Mouse (Mus musculus) right cerebral cortex, adult 2 months (tissue): ENCODE results near the gene Erh.

Experiments
- DNase-seq, 2 experiments: peaks; one replicate each; pipeline ENCODE4 v3.0.0; 2021 to 2022; ENCODE audit warnings: low spot score in 2 of 2

Erh gene

DNA sequence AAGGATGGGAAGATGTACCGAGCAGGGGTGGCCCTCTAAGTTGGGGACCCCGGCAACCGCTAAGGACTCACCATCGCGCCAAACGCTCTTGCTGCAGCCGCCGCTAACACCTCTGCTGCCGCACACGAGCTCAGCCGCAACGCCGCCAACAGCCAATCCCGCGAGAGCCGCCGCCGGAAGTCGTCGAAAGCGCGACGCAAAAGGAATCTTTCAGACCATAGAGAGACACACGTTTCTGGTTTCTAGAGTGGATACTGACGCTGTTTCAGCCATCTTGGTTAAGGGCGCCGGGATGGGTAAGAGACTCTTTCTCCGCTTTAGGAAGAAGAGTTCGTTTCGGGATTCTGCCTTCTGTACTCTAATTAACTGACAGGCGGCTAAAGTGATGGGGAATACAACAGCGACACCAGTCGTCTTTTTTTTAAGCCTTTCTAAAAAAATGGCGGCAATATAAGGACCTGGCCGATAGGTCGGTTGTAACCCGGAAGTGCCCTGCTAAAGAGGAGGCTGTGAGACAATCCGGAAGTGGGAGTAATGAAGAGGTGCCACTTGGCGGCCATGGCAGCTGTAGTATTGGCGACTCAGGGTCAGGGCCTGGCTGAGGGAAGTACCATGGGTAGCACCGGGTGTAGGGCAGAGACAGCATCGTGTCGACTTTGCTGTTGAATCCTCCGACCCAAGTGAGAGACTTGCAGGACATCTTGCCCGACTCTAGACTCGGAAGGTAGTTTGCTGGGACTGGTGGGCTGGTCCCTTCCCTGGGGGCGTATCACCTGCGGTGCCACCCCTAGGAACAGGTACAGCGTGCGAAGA is at the start of gene Erh, which contains the start of gene Slc39a9:
Gene Erh, minus strand, starts transcription at position 649 of the 813 bp plus-strand sequence.
Gene Slc39a9, plus strand, starts transcription at position 191 of the 813 bp plus-strand sequence.
- DNase-seq = peak; percentile 96 to 97

DNA sequence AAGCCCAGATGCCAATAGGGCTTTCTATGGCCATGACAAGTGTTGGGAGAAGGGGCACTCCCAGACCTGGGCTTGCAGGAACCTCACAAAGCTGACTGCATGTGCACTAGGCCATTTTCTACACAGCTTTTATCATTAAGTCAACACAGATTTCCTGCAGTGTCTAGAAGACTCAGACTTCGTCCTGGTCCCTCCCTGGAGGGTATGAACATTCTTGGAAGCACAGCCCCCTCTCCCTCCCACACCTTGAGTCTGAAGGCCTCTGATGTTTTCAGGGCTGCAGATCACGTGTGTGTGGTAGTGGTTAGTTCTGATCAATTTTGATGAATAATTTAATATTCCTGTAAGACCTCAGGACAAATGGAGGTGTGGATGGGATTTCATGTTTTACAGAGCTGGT is 49.6 kb upstream of the Erh start:
- no peak for DNase-seq

DNA sequence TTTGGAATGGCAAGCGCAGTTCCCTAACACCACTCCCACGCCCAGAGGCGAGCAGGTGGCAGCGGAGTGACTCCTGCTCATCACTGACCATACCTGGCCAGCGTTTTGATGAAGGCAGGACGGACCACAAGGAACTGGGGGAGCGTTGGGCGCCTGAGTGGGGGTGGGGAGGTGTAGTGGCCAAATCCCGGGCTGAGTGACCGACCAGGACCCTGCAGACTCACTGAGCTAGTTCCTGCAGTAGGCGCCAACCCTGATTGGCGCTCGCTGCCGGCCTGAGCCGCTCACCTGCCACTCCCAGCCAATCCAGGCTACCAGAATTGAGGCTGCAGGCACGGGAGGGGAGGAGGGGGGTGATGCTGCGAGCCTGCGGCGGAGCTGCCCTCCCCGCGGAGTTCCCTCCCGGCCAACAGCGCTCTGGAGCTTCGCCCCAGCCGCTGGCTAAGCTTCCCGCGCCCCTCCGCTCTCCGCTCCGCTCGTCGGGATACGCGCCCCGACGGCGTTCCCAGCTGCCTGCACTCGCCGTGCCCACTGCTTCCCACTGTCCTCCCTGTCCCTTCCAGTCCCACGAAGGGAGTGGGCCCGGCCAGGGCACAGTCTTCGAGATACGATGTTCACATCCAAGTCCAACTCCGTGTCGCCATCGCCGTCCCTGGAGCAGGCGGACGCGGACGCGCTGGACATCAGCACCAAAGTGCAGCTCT is 48.3 kb upstream of the Erh start, which contains the start of gene Plekhd1:
Gene Plekhd1, plus strand, starts transcription at position 323 of the 704 bp plus-strand sequence.
- peak in 1 of 2 experiments; percentile 12 for DNase-seq

DNA sequence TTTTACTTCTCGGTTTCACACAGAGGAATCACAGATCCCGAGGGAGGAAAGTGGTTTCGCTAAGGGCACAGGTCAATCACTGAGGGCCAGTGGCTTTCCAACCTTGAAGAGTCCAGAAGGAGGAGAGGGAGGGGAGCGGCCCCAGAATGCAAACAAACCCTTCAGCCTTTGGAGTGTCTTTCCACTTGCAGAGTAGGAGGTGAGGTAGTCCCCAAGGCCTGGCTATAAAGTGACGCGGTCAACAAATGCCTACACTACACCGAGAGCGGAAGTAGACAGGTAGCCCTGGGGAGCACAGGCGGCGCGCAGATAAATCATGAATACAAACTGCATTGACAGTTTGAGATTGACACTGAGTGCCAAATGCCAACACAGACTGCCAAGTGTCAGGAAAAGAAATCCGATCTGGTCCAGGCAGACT is 47.5 kb upstream of the Erh start:
- no peak for DNase-seq

DNA sequence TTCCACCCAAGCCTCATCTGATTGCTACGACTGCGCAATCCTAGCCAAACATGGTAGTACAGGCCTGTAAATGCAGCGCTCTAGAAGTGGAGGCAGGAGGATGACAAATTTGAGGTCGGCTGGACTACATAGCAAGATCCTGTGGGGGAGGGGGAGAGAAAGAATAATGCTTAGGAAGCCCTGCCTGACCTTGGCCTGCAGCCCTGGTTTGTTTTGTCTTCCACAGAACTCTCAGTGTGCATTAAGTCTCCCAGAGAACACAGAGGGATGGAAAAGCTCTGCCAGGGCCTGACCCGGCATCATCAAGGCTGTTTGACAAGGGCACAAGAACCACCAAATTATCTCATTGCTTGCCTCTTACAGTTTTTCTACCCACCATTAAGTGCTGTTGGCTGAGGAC is 45.6 kb upstream of the Erh start:
- no peak for DNase-seq

DNA sequence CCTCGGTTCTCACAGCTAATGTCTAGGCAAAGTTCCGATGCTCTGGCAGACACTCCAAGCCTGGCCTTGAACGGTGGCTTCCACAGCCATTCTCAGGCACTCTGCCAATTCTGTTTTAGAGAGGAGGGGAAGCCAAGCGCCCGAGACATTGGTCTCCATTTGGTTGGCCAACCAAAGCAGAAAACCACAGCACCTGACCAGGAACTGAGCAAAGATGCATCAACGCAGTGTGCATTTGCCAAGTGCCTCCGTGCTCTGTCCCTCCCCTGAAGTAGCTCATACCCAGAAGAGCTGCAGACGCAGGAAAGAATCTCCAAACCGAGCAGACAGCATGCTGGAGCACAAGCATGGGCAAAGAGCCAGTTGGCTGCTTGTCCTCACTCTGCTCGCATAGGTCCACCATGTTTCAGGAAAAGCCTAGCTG is 43.7 kb upstream of the Erh start:
- no peak for DNase-seq

DNA sequence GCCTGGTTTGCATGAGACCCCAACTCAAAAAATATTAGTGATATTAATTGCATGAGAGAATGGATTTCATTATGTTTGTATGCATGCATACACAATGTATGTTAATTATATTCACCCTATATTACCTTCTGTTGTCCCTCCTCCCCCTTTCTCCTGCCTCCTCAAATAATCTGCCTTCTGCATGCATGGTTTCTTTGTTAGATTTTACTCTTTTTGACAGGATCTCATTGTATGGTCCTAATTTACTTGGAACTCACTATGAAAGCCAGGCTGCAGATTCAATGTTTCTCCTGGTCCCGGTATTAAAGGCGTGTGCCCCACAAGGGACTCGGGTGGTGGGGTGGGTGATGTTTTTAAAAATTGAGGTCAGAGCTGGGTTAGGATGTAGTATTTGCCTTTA is 40.2 kb upstream of the Erh start:
- DNase-seq = no peak

DNA sequence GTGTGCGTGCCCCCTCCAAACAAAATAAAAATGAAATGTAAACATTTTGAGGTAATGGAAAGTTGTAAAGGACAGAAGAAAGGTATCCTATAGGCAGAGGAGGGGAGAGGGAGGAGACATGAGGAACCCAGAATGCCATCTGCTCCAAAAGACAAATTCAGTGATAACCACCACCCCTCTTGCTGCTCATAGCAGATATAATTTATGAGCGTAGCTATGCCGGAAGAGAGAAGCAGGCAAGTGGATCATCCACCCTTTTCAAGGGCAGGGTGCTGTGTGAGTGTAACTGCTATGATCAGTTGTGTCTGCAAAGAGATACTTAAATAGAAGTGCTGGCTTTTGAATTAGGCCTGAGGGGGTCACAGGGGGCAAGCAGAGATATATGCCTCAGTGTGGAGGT is 39.4 kb upstream of the Erh start:
- DNase-seq = no peak

DNA sequence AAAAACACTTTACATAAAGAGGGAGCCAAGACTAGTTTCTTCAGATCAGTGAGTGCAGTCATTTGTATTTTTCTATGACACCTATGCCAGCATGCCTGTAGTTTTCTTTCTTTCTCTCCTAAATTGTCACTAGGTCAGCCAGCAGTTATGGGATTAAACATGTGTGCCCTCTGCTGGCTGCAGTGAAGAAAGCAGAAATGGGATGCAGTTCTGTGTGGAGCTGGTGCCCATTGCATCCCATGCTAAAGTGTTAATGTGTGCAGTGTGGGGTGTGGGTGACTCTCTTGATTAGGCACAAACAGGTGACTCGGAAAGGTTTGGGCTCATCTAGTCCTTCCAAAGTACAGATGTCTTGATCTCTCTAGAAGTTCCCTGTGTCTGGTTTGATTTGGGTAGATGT is 37.2 kb upstream of the Erh start:
- DNase-seq = peak; percentile 45 to 54

DNA sequence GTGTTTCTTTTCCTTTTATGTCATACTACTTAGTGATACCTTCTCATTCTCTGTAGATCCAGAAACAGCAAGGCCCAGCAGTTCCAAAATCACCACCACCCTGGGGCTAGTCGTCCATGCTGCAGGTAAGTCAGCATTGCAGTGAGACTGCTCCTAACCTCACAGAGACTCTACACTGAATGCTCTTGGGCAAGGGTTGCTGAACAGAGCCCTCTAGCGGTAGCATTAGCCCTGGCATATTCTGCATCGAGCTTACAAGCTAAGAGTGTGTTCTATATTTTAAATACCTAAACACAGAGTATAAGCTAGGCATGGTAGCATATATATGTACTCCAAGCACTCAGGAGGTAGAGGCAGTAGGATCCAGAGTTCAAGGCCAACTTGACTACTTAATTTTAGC is 29.0 kb upstream of the Erh start:
- DNase-seq = peak; percentile 67 to 74

DNA sequence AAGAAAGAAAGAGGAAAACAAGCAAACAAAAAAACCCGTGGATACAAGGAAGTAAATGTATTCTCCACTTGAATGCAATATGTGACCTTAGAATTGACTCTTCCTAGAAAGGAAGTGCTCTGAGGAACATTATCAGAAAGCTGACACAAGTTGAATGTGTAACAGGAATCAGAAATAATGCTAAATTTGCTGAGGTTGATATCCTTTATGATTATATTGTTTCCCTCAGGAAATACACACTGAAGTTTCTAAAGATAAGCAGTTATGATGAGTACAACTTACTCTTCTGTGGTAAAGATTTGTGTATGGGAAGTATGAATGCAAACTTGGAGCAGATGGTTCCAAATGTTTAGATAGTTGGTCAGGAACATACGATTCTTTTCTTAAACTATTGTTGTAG is 24.2 kb upstream of the Erh start:
- no peak for DNase-seq

DNA sequence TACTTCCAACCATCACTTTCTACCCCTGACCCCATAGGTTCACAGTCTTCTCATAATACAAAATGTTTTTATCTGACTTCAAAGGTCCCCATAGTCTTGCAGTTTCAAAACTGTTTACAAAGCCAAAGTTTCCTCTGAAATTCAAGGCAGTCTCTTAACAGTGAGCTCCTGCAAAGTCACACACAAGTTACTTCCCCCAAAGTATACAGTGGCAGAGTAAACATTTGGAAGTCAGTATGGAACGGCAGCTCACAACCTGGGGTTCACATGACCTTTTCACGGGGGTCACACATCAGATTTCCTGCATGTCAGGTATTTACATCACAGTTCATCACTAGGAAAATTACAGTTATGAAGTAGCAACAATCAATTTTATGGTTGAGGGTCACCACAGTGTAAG is 19.8 kb upstream of the Erh start:
- no peak for DNase-seq

DNA sequence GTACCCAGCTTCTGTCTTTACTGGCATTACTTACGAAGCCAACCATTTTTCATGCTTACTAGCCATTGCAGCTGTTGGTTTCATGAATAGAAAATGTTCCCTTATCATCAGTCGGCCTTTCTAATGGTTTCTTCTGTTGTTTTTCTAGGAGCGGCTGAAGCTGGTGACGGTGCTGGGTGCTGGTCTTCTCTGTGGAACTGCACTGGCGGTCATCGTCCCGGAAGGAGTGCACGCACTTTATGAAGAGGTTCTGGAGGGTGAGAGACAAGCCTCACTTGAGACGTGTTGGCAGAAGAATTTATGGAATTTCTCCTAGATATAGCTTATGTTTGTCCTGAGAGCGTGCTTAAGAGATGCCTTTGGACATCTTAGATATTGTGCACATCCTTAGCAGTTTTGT is 18.2 kb upstream of the Erh start:
- no peak for DNase-seq

DNA sequence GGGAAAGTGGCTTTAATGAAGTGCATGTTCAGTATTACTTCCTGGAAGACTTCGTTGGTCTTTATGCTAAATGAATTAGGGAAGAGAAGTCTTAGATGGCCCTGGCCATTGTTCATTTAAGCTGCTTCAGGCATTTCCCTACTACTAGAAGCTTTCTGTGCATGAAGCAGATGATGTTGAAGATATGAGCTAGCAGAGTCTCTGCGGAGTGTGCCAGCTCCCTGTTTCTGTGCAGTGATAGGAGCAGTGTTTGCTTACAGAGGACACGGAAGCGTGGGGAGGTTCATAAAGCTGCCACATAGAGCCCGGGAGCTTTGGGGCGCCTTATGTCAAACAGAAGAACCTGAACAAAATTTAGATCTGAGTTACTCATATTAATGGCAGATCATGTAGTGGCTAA is 14.5 kb upstream of the Erh start:
- DNase-seq = no peak

DNA sequence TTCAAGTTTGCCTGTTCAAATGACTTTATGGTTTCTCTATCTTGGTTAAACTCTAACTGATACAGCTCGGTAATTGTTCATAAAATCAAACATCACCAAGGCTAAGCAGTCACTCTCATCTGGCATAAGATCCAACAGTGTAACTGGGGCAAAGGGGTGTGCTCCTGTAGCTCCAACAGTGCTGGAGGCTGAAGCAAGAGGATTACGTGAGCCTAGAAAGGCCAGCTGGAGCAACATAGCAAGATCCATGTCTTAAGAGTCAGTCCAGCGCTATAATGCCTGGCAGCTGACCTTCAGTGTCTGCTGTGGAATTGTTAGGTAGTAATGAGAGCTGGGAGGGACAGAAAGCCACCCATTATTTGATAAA is 10.5 kb upstream of the Erh start:
- DNase-seq = no peak

DNA sequence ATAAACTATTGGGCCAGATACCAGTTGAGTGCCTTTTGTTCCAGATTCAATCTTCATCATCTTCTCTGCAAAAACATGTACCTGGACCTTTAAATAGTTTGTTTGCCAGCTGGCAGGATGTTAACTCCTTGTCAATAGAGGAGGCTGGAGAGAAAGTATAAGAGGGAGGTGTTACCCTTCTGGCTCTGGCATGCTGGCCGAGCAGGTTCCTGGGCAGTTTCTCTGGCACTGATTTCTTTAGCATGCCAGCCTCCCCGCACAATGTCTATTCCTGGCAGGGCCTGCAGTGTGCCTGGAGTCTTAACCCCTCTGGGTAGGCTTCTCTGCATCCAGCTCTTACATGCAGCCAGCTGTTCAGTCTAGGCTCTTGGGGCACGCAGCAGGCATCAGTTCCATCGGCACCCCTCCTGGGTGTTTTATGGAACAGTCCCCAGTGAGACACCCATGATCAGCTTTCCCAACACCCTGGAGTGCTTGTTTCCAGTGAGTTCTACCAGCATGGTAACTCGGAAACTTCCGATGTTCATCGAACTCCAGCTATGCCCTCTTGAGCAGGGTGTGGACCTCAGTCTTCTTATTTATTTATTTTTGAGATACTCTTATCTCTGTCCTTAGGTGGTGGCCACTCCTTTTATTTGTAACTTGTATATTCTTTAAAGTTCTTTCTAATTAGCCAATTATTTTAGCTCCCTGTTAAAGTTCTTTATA is 10.0 kb upstream of the Erh start:
- no peak for DNase-seq

DNA sequence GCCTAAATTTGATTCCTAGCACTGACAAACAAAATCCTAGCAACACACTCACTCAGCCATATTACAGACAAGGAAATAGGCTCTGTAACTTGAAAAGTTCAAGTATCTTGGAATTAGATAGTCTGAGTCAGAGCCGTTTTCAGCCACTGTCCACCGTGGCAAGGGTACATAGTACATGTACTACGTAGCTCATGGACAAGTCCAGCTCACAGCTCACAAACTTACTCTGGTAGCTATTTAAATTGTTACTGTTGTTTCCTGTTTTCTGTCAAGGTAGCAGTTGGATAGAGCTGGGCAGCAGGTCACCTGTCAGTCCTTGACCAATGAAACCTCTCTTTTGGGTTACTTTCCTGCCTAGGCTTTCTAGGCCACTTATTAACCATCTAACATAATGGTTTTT is 2.2 kb upstream of the Erh start:
- DNase-seq = no peak

DNA sequence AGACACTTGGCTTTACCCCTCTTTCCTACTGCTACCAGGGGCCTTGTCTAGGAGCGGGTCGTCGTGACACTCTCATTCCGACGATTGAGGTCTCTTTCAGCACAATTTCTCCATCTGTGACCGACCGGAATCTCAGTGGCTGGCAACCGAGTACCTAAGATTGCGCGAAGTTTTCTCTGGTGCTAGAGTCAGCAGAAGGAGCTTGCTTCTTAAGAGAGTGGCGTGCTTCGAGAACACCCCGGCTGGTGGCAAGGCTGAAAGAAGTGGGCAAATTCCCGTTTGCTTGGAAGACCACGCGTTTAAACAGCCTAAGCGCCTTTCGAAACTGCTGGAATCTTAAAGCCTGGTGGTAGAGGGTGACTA is 346 bp upstream of the Erh start:
- no peak for DNase-seq

DNA sequence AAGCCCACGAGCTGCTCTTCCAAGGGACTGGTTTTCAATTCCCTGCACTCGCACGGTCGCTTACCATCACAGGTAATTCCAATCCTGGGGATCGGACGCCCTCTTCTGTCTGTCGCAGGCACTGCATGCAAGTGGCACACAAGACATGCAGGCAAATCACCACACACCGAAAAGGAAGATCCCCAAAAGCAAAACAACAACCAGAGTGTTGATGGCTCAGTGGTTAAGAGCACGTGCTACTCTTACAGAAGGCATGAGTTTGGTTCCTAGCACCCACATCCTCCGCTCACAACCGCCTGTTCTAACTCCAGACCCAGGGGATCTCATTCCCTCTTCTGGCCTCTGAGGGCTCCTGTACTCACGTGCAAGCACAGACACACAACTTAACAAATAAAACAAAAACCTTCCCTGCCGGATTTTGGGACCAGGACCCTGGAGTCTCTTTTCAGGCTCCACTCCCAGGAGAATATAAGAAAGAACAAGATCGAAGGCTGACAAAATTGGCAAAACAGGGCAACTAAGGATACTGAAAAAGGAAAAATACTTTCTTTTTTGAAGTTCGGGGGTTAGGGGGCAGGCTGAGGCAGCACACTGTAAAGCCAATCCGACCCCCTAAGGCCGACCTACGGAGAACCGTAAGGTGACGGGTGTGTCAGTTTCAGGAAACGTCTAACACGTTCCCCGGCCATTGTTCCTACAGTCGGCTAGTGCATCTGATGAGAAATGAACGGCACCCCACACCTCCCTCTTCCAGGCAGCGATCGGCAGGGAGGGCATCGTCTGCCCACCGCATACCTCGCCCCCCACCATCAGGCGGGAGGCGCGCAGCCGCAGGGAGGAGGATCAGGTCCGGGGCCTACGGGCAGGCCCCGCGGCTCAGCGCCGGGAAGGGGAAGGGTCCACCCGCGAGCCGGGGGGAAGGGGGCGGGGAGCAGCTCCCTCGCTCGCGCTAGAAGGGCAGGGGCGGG is 1.1 kb downstream of the Erh start:
- peak in 1 of 2 experiments; percentile 32 for DNase-seq

DNA sequence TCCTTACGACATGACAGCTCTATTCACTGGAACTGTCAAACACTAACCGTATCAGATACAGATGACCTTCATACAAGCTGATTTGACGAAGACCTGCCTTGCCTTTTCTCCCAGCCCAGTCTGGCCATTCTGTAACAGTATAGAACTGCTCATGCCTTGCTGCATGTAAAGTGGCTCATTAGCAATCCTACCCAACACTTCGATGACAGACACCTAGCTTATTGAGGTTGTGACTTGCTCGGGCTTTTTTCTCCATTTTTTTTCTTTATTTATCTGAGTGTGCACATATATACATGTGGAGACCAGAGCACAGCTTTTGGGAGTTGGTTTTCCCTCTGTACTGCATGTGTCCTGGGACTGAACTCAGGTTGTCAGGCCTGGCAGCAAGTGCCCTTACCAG is 12.4 kb downstream of the Erh start:
- DNase-seq = no peak

DNA sequence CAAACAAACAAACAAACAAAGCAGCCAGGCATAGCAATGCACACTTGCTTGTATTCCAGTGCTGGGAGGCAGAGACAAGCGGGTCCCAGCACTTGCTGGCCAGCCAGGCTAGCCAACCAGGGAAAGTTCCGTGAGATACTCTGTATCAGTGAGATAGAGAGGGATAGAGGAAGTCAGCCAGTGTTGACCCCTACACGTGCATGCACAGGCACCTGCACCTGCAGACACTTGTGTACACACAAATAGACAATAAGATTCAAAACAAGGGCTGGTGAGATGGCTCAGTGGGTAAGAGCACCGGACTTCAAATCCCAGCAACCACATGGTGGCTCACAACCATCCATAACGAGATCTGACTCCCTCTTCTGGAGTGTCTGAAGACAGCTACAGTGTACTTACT is 23.6 kb downstream of the Erh start:
- no peak for DNase-seq
